Mouse (Mus musculus) NIH3T3 (cell line): ENCODE results near the gene Hoxb5.

Source experiments
- DNase-seq: peaks from one replicate; pipeline ENCODE4 v3.0.0-alpha.2; 2012; ENCODE audit warnings: low read depth

Gene Hoxb5

DNA sequence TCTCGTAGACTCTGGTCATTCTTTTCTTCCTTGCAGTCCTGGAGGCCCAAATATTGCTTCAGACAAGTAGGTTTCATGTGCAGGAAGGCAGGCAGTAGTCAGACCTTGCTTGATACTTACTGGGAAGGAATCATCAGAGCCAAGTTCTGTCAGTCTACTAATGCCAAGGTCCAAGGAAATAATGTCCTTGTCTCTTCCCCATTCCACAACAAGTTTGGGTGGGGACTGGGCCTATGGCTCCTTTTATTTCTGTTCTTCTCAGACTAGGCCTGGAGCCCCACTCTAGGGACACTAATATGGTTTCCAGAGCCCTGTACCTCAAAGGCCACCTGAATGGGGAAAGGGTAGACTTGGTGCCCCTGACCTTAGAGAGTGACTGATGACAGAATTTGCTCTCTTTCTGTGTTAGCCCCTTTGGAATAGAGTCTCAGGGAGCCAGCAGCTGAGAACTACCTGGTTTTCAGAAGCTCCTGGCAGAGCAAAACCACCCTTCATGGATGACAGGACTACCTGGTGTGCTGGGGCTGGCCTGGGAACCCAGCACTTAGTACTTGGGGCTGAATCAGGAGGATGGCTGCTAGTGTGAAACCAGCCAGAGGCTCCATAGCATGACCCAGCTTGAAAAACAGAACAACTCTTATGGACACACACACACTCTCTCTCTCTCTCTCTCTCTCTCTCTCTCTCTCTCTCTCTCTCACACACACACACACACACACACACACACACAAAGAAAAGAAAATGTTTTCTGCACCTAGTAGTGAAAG lies 14.5 kb upstream of the Hoxb5 start:
- DNase-seq: no peak

DNA sequence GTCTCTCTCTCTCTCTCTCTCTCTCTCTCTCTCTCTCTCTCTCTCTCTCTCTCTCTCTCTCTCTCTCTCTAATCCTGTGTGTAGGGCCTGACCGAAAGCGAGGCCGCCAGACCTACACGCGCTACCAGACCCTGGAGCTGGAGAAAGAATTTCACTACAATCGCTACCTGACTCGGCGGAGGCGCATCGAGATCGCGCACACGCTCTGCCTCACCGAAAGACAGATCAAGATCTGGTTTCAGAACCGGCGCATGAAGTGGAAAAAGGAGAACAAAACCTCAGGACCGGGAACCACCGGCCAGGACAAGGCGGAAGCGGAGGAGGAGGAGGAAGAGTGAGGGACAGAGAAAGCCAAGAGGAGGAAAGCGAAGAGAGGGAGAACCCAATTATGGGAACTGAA lies 13.8 kb upstream of the Hoxb5 start:
- no peak for DNase-seq

GRCm38 (mm10) chr11:96289837-96290236 lies 13.3 kb upstream of the Hoxb5 start:
- no peak for DNase-seq

- no peak for DNase-seq
Observed at GRCm38 (mm10) chr11:96290705-96291355, 12.3 kb upstream of the Hoxb5 start.

DNA sequence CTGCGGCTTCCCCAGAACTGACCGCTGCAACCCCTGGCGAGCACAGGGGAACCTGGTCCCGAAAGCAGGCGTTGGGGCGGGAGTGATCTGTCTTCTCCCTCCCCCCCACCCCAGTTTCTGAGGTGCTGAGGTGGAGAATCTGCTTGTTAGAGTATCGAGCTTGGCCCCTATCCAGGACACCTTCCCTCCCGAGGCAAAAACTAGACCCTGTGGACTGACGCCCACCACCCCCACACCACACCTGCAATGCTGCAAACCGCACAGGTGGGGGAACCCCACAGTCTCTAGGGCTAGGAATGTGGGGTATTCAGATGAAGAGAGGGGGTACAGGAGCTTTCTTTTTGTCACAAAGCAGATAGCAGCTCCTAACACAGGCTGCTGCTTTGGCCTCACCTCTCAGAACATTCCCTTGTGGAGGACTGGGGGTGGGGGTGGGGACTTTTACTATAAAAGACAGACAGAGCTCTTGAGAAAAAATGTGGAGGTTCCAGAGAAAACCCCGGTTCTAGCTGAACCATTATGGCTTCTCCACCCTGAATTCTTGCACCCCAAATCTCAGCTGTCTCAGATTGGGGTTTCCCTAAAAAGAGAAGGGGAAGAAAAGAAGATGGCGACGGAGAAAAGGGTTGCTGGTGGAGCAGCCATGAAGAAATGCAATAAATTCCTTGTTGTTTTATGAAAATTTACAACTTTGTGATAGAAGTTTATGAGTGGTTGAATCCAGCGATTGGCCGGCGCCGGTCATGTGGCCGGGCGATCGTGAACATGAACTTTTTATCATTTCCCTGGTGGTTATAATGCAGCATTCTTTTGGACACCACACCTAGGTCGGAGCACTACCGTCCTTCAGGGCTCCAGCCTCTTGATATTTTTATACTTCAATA lies 11.2 kb upstream of the Hoxb5 start, which contains the start of gene Hoxb6:
Hoxb6 (plus strand) TSS at position 796 of the 884 bp plus-strand sequence.
- DNase-seq: peak; percentile 17

DNA sequence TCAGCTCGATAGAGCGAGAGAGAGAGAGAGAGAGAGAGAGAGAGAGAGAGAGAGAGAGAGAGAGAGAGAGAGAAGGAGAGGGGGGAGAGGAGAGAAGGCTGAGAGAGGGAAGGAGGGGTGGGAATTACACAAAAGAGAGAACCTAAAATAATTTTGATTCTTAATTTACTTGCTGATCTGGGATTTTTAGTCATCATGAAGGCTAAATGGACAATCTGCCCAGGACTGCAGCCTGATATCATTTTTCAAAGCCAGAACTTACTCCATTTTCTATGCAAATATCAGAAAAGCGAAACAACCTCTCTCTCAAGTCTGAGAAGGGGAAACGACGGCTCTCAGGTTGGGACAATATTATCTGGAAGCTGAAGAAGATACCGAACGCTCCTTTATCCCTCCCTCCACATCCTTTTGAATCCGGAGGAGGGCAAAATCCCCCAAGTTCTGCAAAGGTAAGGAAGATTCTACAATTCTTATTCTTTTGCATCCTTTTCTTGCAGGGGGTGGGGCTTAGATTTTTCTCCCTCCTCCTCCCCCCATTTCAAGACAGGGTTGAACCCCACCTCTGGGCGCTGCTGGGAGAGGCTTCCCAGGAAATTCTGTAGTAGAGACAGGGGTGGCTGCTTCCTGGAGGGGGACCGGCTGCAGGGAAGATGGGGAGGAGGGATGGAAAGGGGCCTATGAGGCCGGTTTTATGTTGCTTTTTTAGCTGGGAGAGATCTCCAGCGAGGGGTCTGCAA lies 10.4 kb upstream of the Hoxb5 start:
- no peak for DNase-seq

- no peak for DNase-seq
Observed at GRCm38 (mm10) chr11:96293302-96293921, 9.7 kb upstream of the Hoxb5 start.

DNA sequence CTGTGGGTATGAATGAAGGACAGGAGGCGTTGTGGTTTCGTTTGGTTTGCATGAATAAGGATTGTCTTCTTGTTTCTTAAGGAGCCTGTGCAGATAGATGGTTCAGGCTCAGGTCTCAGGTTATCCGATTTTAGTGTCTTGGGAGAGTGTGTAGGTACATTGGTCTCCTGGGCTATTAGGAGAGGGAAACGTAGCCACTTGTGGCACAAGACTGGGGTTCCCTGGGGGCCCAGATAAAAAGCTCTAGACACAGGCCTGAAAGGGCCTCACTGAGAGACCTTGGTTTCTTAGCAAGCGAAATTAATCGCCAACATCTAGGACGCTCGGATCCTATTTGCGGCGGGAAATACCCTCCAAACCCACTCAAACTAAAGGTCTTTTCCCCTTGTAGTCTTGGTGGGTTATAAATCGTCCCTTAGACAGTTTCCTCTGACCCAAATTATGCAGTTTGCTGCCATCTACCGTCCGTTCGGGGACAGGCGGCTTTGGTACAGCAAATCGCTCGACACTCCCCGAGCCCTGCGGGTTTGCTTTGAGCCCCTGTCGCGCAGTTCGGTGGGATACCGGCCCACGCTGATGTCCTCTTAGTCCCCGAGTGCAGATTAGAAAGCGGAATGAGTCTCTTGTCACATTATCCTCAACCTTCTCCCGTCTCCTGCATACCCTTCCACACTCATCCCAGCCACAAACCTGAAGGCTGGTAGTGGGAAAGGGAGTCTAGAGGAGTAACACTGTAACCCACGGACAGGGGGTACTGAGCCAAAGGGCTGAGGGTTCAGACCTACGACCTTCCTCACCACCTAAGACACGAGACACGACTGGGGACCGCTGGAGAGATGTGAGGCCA lies 8.7 kb upstream of the Hoxb5 start:
- peak; percentile 74 for DNase-seq

DNA sequence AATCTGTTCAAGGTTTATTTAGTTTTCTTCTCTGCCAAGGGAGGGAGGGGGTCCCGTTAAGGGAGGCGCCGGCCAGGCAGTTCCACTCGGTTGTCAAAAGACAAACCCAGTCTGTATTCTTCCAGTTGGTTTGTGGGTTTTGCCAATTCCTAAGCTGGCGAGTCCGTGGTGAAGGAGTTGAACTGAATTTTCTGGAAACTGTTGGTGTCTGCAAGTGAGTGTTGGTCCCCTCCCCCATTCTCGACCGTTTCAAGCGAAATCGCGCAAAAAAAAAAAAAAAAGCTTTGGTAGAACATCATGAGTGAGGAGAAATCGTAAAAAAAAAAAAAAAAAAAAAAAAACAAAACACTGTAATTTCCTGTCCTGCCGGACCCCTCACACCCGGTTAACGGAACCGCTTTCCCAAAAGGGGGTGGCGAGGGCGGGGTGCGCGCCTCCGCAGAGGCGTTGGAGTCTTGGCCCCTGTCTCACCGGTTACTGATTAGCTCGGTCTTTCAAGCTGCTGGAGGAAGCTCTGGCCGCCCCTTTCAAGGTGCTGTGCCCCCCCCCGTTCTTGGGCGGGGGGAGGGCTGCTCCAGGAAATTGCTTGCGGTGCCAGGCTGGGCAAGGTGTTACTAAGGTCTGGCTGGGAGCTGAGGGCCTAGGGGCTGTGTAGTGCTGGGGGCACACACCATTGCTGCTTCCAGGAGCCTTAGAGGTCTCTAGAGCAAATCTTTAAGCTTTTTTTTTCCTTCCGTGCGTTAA lies 7.9 kb upstream of the Hoxb5 start:
- DNase-seq: no peak

- no peak for DNase-seq
Observed at GRCm38 (mm10) chr11:96296997-96297396, 6.1 kb upstream of the Hoxb5 start.

GRCm38 (mm10) chr11:96297428-96297827 lies 5.7 kb upstream of the Hoxb5 start:
- no peak for DNase-seq

DNA sequence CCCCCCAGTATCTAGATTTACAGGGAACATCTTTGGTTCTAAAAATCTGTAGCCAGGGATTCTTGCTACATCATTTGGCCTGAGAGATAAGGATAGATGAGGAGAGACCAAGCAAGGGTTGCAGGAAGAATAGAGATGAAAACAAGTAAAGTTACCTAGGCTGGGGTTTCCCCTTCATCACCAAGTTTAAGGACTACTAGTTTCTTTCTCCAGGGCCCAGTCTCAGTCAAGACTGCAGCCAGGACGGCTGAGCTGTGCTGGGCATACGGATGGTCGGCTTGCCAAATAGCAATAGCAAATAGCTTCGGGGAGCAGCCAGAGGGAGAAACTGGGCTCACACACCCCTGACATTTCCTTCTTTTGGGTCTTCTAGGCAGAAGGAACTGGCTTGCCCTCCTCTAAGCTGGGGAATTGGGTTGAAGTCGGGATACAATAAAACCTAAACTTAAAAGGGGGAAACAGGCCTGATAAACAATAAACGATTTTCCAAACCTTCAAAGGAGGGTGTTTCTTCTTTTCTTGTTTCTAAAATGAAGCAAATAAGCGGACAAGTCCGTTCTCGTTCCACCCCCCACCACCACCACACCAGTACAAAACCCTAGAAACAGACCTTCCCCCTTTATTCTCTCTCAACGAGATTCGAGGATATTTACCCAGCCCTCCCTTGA lies 5.0 kb upstream of the Hoxb5 start:
- DNase-seq: no peak

DNA sequence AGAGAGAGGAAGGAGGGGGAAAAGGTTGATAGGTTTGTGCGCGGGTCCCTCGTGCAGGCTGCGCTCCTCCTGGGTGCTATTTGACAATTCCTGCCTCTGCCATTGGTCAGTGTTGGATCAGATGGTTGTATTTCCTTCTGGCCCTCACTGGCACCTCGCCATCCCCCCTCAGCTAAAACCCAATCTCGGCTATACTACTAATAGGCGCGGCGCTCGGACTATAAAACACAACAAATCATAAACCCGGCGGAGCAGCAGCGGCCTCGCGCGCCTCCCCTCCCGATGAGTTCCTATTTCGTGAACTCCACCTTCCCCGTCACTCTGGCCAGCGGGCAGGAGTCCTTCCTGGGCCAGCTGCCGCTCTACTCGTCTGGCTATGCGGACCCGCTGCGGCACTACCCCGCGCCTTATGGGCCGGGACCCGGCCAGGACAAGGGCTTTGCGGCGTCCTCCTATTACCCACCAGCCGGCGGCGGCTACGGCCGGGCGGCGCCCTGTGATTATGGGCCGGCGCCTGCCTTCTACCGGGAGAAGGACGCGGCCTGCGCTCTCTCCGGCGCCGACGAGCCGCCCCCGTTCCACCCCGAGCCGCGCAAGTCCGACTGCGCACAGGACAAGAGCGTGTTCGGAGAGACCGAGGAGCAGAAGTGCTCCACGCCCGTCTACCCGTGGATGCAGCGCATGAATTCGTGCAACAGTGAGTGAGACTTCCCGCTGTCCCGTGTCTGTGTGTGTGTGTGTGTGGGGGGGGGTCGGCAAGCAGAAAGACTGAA lies 4.1 kb upstream of the Hoxb5 start:
- DNase-seq: no peak

GRCm38 (mm10) chr11:96299781-96300180 lies 3.4 kb upstream of the Hoxb5 start:
- no peak for DNase-seq

DNA sequence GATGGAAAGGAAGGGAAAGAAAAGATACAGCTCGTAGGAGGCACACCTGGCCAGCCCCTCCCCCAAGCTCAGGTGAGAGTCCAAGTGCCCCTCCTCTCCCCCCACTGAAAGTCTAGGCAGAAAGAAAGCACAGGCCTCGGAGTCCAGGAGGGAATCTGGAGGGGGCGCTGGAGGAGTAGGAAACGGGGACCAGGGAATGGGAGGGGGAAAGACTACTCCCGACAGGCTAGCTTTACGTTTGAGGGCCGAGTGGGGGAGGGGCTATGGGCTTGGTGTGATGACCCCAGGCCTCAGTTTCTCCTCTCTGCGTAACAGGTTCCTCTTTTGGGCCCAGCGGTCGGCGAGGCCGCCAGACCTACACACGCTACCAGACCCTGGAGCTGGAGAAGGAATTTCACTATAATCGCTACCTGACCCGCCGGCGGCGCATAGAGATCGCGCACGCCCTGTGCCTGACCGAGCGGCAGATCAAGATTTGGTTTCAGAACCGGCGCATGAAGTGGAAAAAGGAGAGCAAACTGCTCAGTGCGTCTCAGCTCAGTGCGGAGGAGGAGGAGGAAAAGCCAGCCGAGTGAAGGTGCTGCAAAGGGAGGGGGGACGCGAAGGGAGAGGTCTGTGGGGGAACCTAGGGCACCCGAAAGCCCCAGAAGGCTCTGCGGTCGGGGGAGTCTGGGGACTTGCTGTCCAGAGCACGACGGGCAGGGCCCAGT lies 2.6 kb upstream of the Hoxb5 start:
- no peak for DNase-seq

- no peak for DNase-seq
Observed at GRCm38 (mm10) chr11:96301064-96301431, 2.1 kb upstream of the Hoxb5 start.

DNA sequence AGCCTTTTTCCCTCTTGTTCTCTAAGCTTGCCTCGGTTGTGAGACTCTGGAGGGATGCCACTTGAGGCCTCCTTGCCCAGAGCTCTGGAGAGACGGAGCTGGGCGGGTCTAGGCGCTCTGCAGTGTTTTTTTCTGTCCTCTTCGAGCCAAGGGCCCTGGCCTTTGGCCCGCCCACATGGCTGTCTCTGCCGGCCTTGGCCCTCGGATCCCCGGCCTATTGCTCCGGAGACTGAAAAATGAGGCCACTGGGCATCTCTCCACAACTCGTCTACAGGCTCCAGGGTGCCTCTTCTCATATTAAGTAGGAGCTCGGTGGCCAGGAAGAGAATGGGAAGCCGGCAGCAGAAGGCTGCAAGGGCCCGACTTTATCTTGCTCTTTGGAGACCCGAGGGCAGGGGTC lies 1.3 kb upstream of the Hoxb5 start:
- no peak for DNase-seq
